Mouse (Mus musculus) MEL (cell line): ENCODE data around the gene Sit1. TPM values are rescaled to one million over a fixed set of nuclear protein-coding genes. Genes with fewer than 3 reads are reported as not detected.

Experiments
- DNase-seq: peaks from one replicate; pipeline ENCODE4 v3.0.0; 2011; ENCODE audit warnings: low read depth, low spot score
- H3K27ac ChIP-seq: 2 replicates; pipeline ENCODE4 v1.5.1; 2012; ENCODE audit warnings: low read depth, mild to moderate bottlenecking, control low read depth, low read length, moderate library complexity; ENCODE audit not compliant: control insufficient read depth
- H3K27me3 ChIP-seq, 2 experiments: fragments of 150-350 bp in 1 of 2; sonication (generic) in 1 of 2; 2 replicates each; pipeline ENCODE4 v1.6.1; 2012; ENCODE audit warnings: low read length in 2 of 2, mild to moderate bottlenecking in 2 of 2, improper control_type of control experiment in 1 of 2, moderate library complexity in 1 of 2; ENCODE audit not compliant: insufficient read depth in 2 of 2, control insufficient read depth in 1 of 2
- H3K36me3 ChIP-seq, 2 experiments: 2 replicates each; pipeline ENCODE4 v1.6.1; 2012 to 2014; ENCODE audit warnings: low read length in 2 of 2, improper control_type of control experiment in 1 of 2, inconsistent platforms in 1 of 2, mild to moderate bottlenecking in 1 of 2; ENCODE audit not compliant: insufficient read depth in 2 of 2, control insufficient read depth in 1 of 2
- H3K4me1 ChIP-seq, 2 experiments: fragments of 150-350 bp in 1 of 2; sonication (generic) in 1 of 2; 2 replicates each; pipeline ENCODE4 v1.6.1; 2012; ENCODE audit warnings: low read length in 2 of 2, improper control_type of control experiment in 1 of 2, mild to moderate bottlenecking in 1 of 2; ENCODE audit not compliant: insufficient read depth in 2 of 2, control insufficient read depth in 1 of 2
- H3K4me3 ChIP-seq, 2 experiments: fragments of 150-350 bp in 1 of 2; sonication (generic) in 1 of 2; 2 replicates each; pipeline ENCODE4 v1.5.1; 2012; ENCODE audit warnings: low read depth in 2 of 2, low read length in 2 of 2, mild to moderate bottlenecking in 2 of 2, moderate library complexity in 2 of 2, control low read depth in 1 of 2, improper control_type of control experiment in 1 of 2; ENCODE audit not compliant: control insufficient read depth in 1 of 2, insufficient read depth in 1 of 2
- H3K79me2 ChIP-seq: 2 replicates; pipeline ENCODE4 v1.6.1; 2012; ENCODE audit warnings: mild to moderate bottlenecking, low read length, moderate library complexity; ENCODE audit not compliant: control insufficient read depth, poor library complexity, insufficient read depth
- H3K9ac ChIP-seq: 2 replicates; pipeline ENCODE4 v1.6.1; 2012; ENCODE audit warnings: low read depth, mild to moderate bottlenecking, control low read depth, low read length, moderate library complexity; ENCODE audit not compliant: control insufficient read depth, poor library complexity, severe bottlenecking
- H3K9me3 ChIP-seq: fragments of 150-350 bp; sonication (generic); replicated peaks from 2 replicates; pipeline ENCODE4 v1.6.1; 2012; ENCODE audit warnings: mild to moderate bottlenecking, low read length, improper control_type of control experiment, moderate library complexity; ENCODE audit not compliant: insufficient read depth
- BHLHE40 ChIP-seq: IDR thresholded peaks from 2 replicates; pipeline ENCODE4 v1.6.1; 2012; ENCODE audit warnings: low read depth, mild to moderate bottlenecking, inconsistent platforms, low read length, improper control_type of control experiment, borderline replicate concordance
- CHD1 ChIP-seq: IDR thresholded peaks from 2 replicates; pipeline ENCODE4 v1.6.1; 2012; ENCODE audit warnings: low read depth, mild to moderate bottlenecking, inconsistent platforms, low read length, improper control_type of control experiment
- CHD2 ChIP-seq: IDR thresholded peaks from 2 replicates; pipeline ENCODE4 v1.6.1; 2011; ENCODE audit warnings: low read length, improper control_type of control experiment
- CTCF ChIP-seq, 3 experiments: IDR thresholded peaks in 2 of 3; conservative IDR thresholded peaks in 1 of 3; 2 replicates each; pipeline ENCODE4 v1.5.1; 2011 to 2012; ENCODE audit warnings: low read length in 3 of 3, low read depth in 2 of 3, mild to moderate bottlenecking in 2 of 3, improper control_type of control experiment in 1 of 3, inconsistent platforms in 1 of 3, mixed read lengths in 1 of 3, moderate library complexity in 1 of 3; ENCODE audit not compliant: control insufficient read depth in 1 of 3, insufficient read depth in 1 of 3, poor library complexity in 1 of 3, severe bottlenecking in 1 of 3
- E2F4 ChIP-seq: IDR thresholded peaks from 2 replicates; pipeline ENCODE4 v1.6.1; 2011; ENCODE audit warnings: low read depth, low read length, improper control_type of control experiment, borderline replicate concordance
- GATA1 ChIP-seq: IDR thresholded peaks from 2 replicates; pipeline ENCODE4 v1.6.1; 2011; ENCODE audit warnings: low read depth, low read length, improper control_type of control experiment
- HCFC1 ChIP-seq: IDR thresholded peaks from 2 replicates; pipeline ENCODE4 v1.6.1; 2012; ENCODE audit warnings: low read depth, mild to moderate bottlenecking, inconsistent platforms, low read length, improper control_type of control experiment, moderate library complexity
- MAFK ChIP-seq: IDR thresholded peaks from 2 replicates; pipeline ENCODE4 v1.6.1; 2011; ENCODE audit warnings: low read depth, mild to moderate bottlenecking, low read length, improper control_type of control experiment, borderline replicate concordance
- MAX ChIP-seq: IDR thresholded peaks from 2 replicates; pipeline ENCODE4 v1.6.1; 2011; ENCODE audit warnings: low read length, improper control_type of control experiment
- MAZ ChIP-seq: IDR thresholded peaks from 2 replicates; pipeline ENCODE4 v1.6.1; 2012; ENCODE audit warnings: low read depth, mild to moderate bottlenecking, inconsistent platforms, low read length, improper control_type of control experiment
- MEF2A ChIP-seq: IDR thresholded peaks from 2 replicates; pipeline ENCODE4 v1.6.1; 2014; ENCODE audit warnings: low read depth, mild to moderate bottlenecking, inconsistent platforms, low read length, improper control_type of control experiment; ENCODE audit not compliant: poor library complexity, insufficient replicate concordance, severe bottlenecking; ENCODE audit errors: extremely low read depth
- MYC ChIP-seq: IDR thresholded peaks from 2 replicates; pipeline ENCODE4 v1.6.1; 2011; ENCODE audit warnings: low read depth, mild to moderate bottlenecking, low read length, improper control_type of control experiment, moderate library complexity
- NELFE ChIP-seq: IDR thresholded peaks from 2 replicates; pipeline ENCODE4 v1.6.1; 2011; ENCODE audit warnings: low read depth, low read length, improper control_type of control experiment
- POLR2AphosphoS2 ChIP-seq: IDR thresholded peaks from 2 replicates; pipeline ENCODE4 v1.6.1; 2011; ENCODE audit warnings: low read length, improper control_type of control experiment
- RAD21 ChIP-seq: IDR thresholded peaks from 2 replicates; pipeline ENCODE4 v1.6.1; 2011; ENCODE audit warnings: mild to moderate bottlenecking, low read depth, low read length, improper control_type of control experiment
- RCOR1 ChIP-seq: IDR thresholded peaks from 2 replicates; pipeline ENCODE4 v1.6.1; 2012; ENCODE audit warnings: low read depth, mild to moderate bottlenecking, inconsistent platforms, low read length, improper control_type of control experiment
- SIN3A ChIP-seq: IDR thresholded peaks from 2 replicates; pipeline ENCODE4 v1.6.1; 2012; ENCODE audit warnings: low read length, improper control_type of control experiment, inconsistent platforms
- SMC3 ChIP-seq: IDR thresholded peaks from 2 replicates; pipeline ENCODE4 v1.6.1; 2011; ENCODE audit warnings: low read depth, low read length, improper control_type of control experiment
- TAL1 ChIP-seq: IDR thresholded peaks from 2 replicates; pipeline ENCODE4 v1.6.1; 2012; ENCODE audit warnings: mild to moderate bottlenecking, inconsistent platforms, low read length, moderate library complexity, mixed read lengths
- TBP ChIP-seq: IDR thresholded peaks from 2 replicates; pipeline ENCODE4 v1.8.0; 2011; ENCODE audit warnings: low read depth, low read length, improper control_type of control experiment
- TCF12 ChIP-seq: IDR thresholded peaks from 2 replicates; pipeline ENCODE4 v1.6.1; 2014; ENCODE audit warnings: low read depth, mild to moderate bottlenecking, inconsistent platforms, low read length, improper control_type of control experiment, moderate library complexity
- USF2 ChIP-seq, 2 experiments: IDR thresholded peaks; 2 replicates each; pipeline ENCODE4 v1.6.1; 2011 to 2012; ENCODE audit warnings: improper control_type of control experiment in 2 of 2, low read length in 2 of 2, borderline replicate concordance in 1 of 2, inconsistent platforms in 1 of 2, low read depth in 1 of 2, mild to moderate bottlenecking in 1 of 2; ENCODE audit not compliant: insufficient read depth in 1 of 2
- ZC3H11A ChIP-seq: IDR thresholded peaks from 2 replicates; pipeline ENCODE4 v1.6.1; 2012; ENCODE audit warnings: low read depth, mild to moderate bottlenecking, inconsistent platforms, low read length, improper control_type of control experiment
- ZKSCAN1 ChIP-seq: IDR thresholded peaks from 2 replicates; pipeline ENCODE4 v1.6.1; 2012; ENCODE audit warnings: low read depth, mild to moderate bottlenecking, inconsistent platforms, low read length, improper control_type of control experiment, moderate library complexity
- ZNF384 ChIP-seq: IDR thresholded peaks from 2 replicates; pipeline ENCODE4 v1.6.1; 2012; ENCODE audit warnings: low read depth, mild to moderate bottlenecking, inconsistent platforms, low read length, improper control_type of control experiment
- polyA plus RNA-seq, 2 experiments: library from polyadenylated mRNA; stranded (reverse) in 1 of 2; unstranded in 1 of 2; fragments of >175 nt in 1 of 2; fragments of >200 nt in 1 of 2; gene quantifications; 2 replicates each; pipeline versions ENCODE4 v1.2.1 to v1.2.4; 2012; ENCODE audit warnings: low replicate concordance in 2 of 2, low read depth in 1 of 2; ENCODE audit not compliant: insufficient read length in 2 of 2, insufficient read depth in 1 of 2, missing spikeins in 1 of 2
- total RNA-seq: library from RNA; depleted of rRNA; stranded (reverse); fragments of 300-350 nt; gene quantifications from 2 replicates; pipeline ENCODE4 v1.2.3, GENCODE M21; 2012; rRNA removed

Gene Sit1
- total RNA-seq (0.08 TPM in 1 of 2 replicates, not detected in the other), polyA plus RNA-seq (under 1 TPM in 1 of 2 experiments, not detected in 1; 0.06 TPM)

- TF ChIP-seq RCOR1 (no peak), MYC (no peak), NELFE (no peak), E2F4 (no peak), CHD2 (no peak), MEF2A (no peak), TBP (no peak), ZKSCAN1 (no peak), BHLHE40 (no peak)
- TF ChIP-seq, all 39 proteins: peak for 0
- Histone ChIP-seq H3K9ac (no peak within 1 kb of the TSS), H3K4me3 (no peak within 1 kb of the TSS), H3K9me3 (no peaks in the 10 kb centered on the region), H3K4me1 (peaks cover 0 to 13% of the 10 kb centered on the region in 2 experiments; a peak in 2 of 4 replicates), H3K36me3 (peaks cover 0 to 11% of the 10 kb centered on the region in 2 experiments; a peak in 2 of 4 replicates), H3K27me3 (no peaks in the 10 kb centered on the region), H3K27ac (no peak within 1 kb of the TSS), H3K79me2 (no peaks in the 10 kb centered on the region)
- DNase-seq = no peak
Observed at GRCm38 (mm10) chr4:43483535-43484091, at the start of gene Sit1. Sit1 (minus strand) TSS chr4:43483734.

GRCm38 (mm10) chr4:43533270-43533669 lies 49.7 kb upstream of the Sit1 start:
- H3K4me3 ChIP-seq = no peak overlapping the region
- peaks cover 0 to 8% of the 10 kb centered on the region in 2 experiments; a peak in 2 of 4 replicates for H3K4me1 ChIP-seq
- H3K36me3 ChIP-seq = peaks cover 2 to 8% of the 10 kb centered on the region in 2 experiments; a peak in 3 of 4 replicates

GRCm38 (mm10) chr4:43530581-43530980 lies 47.0 kb upstream of the Sit1 start:
- H3K27ac ChIP-seq = no peak overlapping the region
- no peaks in the 10 kb centered on the region for H3K79me2 ChIP-seq
- H3K27me3 ChIP-seq = peaks cover 0 to 3% of the 10 kb centered on the region in 2 experiments; a peak in 1 of 4 replicates
- no peaks in the 10 kb centered on the region for H3K9me3 ChIP-seq
- peak; percentile 92 for DNase-seq
- H3K4me1 ChIP-seq = peaks cover 0 to 8% of the 10 kb centered on the region in 2 experiments; a peak in 2 of 4 replicates
- peaks cover 0 to 8% of the 10 kb centered on the region in 2 experiments; a peak in 2 of 4 replicates for H3K36me3 ChIP-seq
- H3K9ac ChIP-seq = no peak overlapping the region
- no peak overlapping the region for H3K4me3 ChIP-seq
- TF ChIP-seq MAFK (no peak), CHD1 (no peak), POLR2AphosphoS2 (peak; percentile 63; the same call in 1 of the 2 replicates), USF2 (IDR thresholded peaks at IDR 0.05; ENCODE audit: borderline replicate concordance in 1 of 2, insufficient read depth in 1 of 2, low read depth in 1 of 2, low read length in 2 of 2) (no peak), BHLHE40 (no peak), ZC3H11A (peak; percentile 78), MAZ (peak; percentile 39; the same call in 1 of the 2 replicates), HCFC1 (0 out of 2 replicates have a peak, but pooled peaks have one; percentile 45), RAD21 (peak; percentile 78), TCF12 (peak; percentile 24; the same call in 1 of the 2 replicates), ZNF384 (0 out of 2 replicates have a peak, but pooled peaks have one; percentile 5), SIN3A (peak; percentile 88), RCOR1 (no peak), CTCF (IDR thresholded peaks at IDR 0.05 in 2 of 3, conservative IDR thresholded peaks at IDR 0.05 in 1 of 3; ENCODE audit: control insufficient read depth in 1 of 3, insufficient read depth in 1 of 3, low read depth in 2 of 3, low read length in 3 of 3, poor library complexity in 1 of 3, severe bottlenecking in 1 of 3) (peak; percentile 77 to 92 (median 91)), MAX (peak; percentile 41; the same call in 1 of the 2 replicates), GATA1 (0 out of 2 replicates have a peak, but pooled peaks have one; percentile 58)

More at GRCm38 (mm10) chr4:43533270-43533669, 49.7 kb upstream of the Sit1 start:
- Histone ChIP-seq H3K27ac (no peak overlapping the region), H3K9me3 (no peaks in the 10 kb centered on the region), H3K27me3 (no peaks in the 10 kb centered on the region), H3K79me2 (no peaks in the 10 kb centered on the region), H3K9ac (no peak overlapping the region)
- DNase-seq = no peak
- TF ChIP-seq TAL1 = no peak
- TF ChIP-seq SMC3 = no peak
- TF ChIP-seq ZKSCAN1 = no peak
- TF ChIP-seq TCF12 = no peak
